Mouse (Mus musculus): Measurements from ENCODE around the gene Hk2.

Hk2 gene

DNA sequence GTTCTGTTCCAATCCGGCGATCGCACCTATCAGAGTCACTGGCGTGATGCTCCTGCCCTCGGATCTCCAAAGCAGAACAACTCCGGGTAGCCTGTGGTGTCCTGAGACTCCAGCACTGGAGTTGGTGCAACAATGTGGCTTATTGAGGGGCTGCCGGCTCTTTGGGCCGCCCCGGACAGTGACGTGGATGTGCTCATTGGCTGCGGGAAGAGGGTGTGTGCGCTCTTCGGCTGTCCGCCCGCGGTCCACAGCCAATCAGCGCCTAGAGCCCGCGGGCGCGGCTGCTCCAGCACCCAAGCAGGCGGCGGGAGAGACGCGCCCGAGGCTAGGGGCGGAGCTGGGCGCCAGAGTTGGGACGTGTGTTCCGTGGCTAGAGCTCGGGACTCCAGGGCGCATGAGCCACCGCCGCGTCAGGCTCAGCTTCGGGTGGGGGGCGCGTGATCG lies at the start of gene Hk2:
TSS of gene Hk2 (minus strand) at position 134 of the 444 bp plus-strand sequence.
- DNase-seq (ENCODE audit: low spot score) = peak; percentile 45

DNA sequence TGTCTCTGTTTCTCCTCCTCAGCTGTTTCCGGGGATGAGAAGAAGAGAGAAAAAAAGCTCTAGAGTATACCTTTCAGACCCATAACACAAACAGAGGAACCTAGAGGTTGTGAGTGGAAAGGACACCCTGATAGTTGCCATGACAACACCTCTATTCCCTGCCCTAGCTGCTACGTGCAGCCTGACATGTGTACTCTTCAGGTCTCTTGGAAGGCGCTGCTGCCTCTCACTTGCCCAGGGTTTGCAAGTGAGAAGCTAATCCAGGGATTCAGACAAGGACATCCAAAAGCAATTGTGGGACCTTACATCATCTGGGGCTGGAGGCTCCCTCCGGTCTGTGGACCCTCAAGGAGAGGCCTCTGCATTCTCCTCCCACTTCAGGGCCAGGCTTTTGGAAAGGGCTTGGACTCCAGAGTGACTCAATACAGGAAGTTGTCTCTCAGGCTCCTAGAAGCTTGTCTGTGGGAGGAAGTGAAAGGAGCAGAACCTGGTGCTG lies 47.6 kb upstream of the Hk2 start:
- DNase-seq (ENCODE audit: low spot score) = no peak

DNA sequence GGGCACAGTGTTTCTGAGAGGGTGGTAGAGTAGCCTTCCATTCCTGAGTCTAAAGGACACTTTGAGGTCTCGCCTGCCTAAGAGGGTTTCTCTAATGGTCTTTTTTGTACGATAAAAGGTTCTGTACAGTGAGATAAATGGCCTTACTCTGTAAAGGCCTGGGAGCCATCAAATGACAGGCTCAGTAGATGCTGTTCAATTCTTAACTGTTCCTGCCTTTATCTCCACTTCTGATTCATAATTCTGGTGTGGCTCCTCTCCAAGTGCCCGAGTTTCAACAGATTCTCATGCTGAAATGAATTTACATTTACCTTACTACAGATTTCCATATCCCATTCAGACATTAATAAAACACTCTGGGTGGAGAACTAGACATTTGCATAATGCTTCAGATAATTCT lies 46.5 kb upstream of the Hk2 start:
- no peak for DNase-seq (ENCODE audit: low spot score)

DNA sequence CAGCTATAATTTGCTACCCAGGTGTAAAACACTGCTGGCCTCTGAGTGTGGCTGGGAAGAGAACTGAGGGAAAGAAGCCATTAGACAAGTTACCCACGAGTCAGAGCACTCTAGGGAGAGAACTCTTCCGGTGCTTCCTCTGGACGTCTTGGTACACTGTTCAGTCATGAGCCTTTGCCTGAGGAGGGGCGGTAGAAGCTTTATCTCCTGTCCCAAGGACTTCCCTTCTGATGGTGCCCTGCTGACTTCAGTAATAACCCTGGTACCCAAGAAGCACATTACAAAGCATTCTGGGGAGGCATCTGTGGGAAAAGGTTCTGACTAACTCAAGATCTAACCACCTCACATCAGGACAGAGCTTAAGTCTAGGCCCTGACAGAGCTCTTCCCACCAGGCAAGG lies 40.6 kb upstream of the Hk2 start:
- DNase-seq (ENCODE audit: low spot score) = no peak

DNA sequence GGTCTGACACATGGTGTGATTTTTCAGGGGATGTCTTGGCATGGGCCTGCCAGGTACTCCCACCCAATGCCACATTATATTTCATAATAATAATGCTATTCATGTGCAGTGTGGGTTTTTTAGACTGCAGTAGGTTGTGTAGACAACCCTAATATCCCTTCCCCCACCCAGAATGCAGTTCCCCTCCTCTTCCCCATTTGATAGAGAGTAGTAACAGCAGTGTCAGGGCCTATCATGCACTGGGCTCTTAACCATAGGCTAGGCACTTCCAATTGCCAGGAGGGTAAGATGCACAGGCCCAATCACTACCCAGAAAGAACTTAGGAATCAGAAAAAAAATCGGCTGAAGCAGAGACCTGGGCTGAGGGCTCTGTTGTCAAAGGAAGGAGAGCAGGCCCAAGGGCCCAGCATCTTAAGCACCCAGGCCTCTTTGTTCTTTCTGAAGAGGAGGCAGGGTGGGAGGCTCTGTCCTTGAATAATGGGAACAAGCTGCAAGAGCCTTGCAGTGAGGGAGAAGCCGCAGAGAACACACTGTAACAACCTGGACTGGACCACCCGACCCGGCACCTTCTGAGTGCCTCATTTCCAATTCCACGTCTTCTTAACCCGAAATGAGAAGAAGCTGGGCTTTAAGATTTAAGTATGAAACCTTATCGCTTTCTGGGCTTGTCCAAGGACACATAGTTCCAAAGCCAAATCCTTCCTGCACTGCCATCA lies 33.9 kb upstream of the Hk2 start:
- no peak for DNase-seq (ENCODE audit: low spot score)

DNA sequence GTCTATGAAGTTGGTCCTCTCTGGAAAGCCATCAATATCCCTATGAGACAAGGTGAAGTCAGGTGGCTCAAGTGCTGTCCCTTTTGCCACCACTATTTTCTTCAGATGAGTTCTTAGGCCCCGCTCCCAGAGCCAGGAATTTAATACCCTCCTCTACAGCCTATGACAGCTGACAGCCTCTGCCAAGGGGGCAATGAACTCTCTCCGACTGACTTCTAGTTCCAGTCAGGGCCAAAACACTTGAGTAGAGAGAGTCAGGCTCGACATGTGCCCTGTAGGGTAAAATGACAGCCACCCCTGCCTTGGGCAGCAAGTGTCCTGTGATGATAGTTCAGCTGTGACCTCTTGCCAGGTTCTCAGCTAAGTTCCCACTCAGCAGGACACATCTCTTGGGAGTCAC lies 32.7 kb upstream of the Hk2 start:
- no peak for DNase-seq (ENCODE audit: low spot score)

DNA sequence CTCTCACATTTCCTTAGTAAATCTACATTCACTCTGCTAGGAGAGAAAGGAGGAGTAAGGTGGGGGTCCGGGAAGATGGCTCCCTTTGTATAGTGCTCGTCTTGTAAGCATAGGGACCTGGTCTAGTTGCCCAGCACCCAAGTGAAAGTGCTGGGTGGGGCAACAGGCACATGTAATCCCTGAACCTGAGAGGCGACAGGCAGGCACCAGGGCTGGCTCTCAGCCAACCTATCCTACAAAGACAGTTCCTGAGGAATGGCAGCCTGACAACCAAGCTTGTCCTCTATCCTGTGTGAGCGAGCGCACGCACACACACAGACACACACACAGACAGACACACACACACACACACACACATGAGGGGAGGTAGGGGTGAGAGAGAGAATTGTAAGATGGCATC lies 32.2 kb upstream of the Hk2 start:
- no peak for DNase-seq (ENCODE audit: low spot score)

DNA sequence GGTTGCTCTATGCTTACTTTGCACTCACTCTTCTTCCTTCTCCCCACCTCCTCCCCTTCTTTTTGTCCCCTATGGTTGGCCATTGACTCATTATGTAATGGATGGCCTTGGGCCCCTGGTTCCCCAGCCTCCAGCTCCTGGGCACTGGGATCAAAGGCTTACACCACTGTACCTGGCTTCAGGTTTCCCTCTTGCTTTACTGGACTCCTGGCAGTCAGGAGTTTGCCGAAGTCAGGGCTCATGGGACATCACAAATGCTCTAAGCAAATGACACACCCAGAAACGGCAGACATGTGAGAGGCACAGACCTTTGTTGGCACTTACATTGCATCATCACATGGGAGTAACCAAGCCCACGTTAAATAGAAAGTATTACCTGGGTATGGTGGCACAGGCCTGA lies 31.6 kb upstream of the Hk2 start:
- DNase-seq (ENCODE audit: low spot score) = no peak

DNA sequence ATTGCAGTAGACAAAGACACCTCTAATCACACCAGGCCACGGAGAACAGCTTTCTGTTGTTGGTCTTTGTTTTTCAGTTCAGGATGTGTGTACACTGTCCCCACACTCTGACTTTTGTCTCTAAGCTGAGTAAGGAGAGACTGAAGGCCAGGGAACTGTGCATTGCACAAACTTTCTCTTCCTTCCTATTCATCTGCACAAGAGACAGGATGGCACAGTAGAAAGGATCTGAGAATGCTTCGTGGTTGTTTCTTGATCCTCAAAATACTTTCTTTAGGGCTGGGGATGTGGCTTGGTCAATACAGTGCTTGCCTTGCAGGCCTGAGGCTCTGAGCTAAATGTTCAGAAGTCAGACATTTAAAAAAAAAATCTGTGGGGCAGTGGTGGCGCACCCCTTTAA lies 30.7 kb upstream of the Hk2 start:
- no peak for DNase-seq (ENCODE audit: low spot score)

DNA sequence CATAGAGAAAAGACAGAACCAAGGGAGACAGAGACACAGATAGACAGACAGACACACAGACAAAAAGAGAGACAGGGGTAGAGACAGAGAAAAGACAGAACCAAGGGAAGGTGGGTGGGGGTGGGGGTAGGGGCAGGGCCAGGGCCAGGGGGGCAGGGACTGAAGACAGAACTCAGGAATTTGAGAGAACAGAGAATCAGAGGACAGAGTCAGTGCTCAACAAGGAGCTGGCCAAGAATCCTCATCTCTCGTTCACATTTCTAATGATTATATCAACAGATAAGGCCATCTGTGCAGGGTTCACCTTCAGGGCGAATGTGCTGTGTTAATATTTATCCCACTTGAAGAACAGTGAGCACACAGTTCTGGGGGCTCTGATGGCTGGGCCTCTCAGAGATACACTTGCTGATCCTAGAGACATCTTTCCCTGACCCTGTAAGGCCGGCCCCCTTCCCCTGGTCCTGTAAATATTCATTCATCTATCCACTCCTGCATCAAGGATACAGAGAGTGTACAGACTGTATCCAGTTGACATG lies 24.0 kb upstream of the Hk2 start:
- no peak for DNase-seq (ENCODE audit: low spot score)

DNA sequence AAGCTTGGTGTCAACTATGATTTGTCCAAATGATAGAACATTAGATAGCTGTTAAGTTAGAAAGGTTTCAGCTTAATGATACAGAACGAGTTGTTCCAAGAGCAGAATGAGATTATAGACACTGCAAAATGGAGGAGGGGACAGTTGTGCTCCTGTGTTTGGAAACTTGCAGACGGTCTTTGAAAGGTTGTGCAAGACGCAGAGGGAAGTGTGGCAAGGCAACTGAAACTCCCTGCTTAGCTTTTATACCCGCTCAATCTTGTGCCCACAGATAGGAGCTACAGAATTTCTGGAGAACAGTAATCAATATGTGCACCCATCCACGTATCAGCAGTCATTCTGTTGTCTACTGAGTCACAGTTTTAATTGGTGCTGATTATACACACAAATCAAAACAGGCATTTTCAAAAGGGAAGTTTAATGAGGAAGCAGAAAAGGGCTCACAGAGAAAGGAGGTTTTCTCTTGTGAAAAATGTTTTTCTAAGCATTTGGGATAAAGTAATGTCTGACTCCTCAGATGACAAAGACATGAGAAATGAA lies 23.1 kb upstream of the Hk2 start:
- DNase-seq (ENCODE audit: low spot score) = no peak

DNA sequence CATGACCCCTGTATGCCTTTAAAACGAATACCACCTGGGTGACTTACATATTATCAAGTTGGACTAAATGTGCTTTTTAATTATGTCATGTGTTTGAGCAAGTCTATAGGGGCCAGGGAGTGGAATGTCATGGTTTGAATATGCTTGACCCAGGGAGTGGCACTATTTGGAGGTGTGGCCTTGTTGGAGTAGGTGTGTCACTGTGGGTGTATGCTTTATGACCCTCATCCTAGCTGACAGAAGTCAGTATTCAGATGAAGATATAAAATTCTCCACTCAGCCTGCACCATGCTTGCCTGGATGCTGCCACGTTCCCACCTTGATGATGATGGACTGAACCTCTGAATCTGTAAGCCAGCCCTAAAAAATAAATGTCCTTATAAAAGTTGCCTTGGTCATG lies 16.6 kb upstream of the Hk2 start:
- DNase-seq (ENCODE audit: low spot score) = no peak

DNA sequence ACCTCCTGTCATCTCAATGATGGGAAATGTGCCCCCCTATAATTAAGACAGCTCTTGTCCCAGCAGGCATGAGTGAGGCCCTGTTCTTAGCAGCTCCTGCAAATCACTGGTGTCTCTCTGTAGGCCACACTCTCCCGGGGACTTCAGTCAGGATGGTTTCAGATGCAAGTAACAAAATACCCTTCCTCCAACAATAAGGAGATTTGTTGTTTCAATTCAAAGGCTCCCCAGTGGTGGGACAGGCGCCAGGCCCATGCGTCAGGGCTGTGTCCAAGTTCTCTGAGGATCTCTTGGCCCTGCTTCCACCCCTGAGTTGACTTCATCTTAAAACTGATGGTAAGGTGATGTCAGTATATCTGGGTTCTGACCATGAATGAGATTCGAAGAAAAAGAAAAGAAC lies 9.7 kb upstream of the Hk2 start:
- DNase-seq (ENCODE audit: low spot score) = no peak

DNA sequence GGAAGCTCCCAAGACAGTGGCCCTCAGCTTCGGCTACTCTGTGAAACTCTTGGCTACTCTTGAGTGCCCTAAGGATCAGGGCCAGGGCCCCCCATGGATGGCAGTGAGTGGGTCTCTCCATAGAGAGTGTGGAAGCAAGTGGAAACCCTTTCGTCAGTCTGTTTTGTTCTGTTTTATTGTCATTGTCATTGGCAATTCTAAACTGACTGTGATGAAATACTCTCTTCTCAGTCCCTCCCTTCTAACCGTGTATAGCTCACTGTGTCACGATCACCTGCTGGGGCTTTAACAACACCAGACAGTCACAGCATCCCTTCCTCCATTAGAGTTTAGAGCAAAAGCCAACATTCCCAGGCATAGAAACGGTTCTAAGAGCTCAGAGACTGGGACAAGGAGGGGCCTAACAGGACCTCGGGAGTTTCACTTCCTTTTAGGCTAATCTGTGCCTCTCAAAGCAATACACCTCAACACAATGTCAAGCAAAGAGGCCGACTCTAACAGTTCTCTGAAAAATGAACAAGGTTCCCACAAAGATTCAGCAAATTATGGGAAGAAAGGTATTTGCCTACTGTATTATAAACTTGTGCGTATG lies 6.6 kb upstream of the Hk2 start:
- no peak for DNase-seq (ENCODE audit: low spot score)

DNA sequence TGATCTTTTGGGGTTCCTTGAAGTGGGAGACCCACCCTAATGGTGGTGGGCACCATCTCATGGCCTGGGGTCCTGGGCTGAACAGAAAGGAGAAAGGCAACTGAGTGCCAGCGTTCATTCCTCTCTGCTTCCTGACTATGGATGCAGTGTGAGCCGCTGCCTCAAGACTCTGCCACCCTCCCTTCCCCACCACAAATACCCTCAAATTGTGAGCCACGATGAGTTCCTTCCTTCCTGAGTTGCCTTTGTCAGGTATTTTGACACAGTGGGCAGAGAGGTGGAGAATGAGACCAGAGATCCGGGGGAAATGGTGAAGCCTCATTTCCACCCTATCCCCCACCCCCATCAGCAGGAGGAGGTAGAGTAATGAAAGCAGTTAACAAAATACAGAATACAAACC lies 6.1 kb upstream of the Hk2 start:
- DNase-seq (ENCODE audit: low spot score) = no peak

DNA sequence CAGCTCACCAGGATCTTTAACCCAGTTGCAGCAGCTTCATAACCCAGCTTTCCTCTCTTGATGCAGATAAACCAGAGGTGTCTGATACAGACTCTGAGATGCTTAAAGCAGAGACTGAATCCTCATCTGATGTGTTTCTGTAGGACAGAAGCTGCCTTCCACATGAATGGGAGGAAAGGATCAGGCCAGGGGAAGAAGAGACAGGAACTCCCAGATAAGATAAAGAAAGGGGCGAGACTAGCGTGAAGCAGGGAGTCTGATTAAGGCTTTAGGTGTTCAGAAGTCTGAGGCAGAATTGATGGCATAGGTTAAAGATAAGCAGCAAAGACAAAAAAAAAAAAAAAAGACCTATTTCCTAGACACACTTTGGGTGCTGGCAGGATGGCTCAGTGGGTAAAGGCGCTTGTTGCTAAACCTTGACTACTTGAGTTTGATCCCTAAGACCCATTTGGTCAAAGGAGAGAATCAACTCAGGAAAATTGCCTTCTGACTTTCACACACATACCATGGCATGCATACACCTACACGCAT lies 2.9 kb upstream of the Hk2 start:
- no peak for DNase-seq (ENCODE audit: low spot score)

DNA sequence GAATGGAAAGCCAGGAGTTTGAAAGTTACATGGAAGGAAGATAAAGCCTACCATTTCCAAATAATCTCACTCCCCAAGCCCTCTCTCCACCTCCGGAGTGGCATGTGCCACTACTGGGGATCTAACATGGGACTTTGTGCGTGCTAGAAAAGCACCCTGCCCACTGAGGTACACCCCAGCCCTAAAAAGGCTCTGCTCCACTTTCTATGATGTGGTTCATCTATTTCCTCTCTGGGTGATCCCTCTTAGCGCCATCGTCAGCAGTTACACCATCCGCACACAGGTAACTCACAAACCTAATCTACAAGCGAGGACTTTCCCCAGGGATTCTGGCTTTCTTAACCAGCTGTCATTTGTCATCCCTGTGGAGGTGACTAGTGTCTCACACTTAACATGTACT lies 1.1 kb upstream of the Hk2 start:
- no peak for DNase-seq (ENCODE audit: low spot score)

DNA sequence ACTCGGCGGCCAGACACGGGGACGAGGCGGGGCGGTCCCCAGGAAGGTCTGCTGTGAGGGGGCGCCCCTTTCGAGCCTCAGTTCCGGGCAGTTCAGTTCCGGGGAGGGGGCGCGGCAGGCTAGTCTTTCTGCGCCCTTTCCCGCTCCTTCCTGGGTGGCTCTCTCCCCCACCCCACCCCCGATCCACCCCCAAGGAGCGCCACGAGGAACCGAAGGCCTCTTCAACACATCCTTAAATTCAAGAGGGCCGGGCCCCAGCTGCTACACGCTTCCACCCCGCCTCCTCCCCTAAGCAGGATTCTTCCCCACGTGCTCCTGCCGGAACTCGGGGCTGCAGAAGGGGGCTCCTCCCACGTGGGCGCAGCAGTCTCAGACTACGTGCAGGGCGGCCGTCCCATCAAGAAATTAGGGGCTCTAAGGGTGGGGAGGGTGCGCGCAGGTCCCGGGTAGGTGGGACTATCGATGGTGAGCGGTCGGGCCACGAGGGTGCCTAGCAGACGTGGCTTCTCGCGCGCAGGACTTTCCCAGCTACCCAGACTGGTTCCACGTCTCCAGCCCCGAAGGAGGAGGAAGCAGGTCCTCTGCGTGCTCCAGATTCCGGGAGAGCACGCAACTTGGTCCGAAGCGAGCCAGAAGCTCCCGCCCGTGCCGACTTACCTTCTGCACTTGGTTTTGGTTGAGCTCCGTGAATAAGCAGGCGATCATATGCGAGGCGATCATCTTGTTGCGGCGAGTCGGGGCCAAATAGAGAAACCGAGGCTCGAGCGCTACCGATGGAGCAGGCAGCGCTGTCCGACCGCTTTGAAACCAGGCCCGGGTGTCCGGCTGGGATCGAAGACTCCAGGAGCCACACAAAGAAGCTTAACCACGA lies 758 bp downstream of the Hk2 start:
- DNase-seq (ENCODE audit: low spot score) = no peak

DNA sequence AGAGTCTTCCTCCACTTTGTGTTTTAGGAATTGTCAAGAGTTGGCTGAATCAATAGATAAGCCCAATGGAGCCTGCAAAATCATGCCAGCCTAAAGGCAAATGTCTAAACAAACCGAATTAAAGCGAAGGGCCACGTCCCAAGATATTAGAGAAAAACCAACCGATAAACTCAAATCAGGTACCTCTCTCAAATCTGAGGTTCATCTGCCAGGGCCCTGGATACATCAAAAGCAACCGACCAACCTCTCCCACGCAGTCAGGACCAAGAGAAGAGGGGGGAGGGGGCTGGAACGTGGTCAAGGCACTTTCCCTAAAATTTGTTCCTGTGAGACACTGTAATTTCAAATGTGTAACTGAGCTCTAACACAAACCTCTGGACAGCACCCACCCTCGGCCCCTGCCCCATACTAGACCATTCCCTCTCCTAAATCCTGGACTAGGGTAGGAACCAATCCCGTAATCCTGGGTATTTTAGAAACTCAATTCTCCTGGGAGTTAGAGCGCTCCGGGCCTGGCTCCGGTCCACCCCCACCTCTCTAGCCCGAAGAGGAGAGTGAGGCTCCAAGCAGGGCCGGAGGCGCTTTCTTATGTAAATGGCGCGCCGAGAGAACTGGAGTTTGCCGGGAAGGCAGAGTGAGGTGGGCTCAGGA lies 1.7 kb downstream of the Hk2 start:
- no peak for DNase-seq (ENCODE audit: low spot score)

DNA sequence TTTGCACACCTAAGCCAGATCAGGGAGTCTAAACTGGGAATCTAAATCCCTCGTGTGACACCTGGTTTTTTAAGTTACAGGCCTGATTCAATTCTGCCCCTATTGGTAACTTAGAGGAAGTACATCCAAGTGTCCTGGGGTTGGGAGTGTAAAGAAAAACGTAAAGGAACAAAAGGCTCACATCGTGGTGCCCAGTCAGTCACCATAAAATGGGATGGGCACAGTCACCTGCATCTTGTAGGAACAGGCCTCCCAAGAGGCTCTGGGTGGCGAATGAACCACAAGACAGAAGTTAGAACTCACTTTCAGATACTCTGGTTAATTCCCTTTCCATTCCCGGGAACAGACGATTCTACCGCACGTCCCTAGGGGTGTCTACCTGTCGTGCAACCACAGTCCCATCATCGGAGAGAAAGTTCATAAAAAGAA lies 2.3 kb downstream of the Hk2 start:
- no peak for DNase-seq (ENCODE audit: low spot score)

DNA sequence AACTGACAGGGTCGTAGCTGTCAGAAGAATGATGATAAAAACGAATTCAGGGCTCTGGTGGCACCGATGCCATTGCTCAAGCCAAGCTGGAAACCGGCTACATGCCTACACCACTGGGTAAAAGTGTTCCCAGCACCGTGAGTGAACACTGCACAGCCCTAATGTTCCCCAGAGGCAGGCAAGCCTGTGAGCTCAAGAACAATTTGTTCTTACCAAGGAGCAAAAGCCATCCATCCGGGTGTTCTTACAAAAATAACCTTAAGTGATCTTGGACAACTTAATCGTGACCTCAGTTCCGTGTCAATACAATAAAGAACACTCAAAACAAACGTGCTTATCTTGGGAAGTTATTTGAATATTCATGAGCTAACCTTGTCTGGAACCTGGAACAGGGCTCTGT lies 3.2 kb downstream of the Hk2 start:
- DNase-seq (ENCODE audit: low spot score) = no peak

DNA sequence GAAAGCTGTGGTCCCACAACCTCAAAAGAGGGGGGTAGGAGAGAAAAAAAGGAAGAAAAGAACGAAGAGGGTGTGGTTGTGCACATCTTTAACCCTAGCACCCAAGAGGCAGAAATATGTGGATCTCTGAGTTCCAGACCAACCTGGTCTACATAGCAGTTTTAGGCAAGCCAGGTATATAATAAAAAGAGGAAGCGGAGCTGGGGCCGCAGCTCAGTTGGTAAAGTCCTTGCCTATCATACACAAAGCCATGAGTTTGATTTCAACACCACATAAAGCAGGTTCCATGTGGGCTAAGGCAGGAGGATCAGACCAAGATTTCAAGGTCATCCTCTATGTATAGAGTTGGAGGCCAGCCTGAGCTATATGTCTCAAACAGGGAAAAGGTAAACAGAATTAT lies 4.0 kb downstream of the Hk2 start:
- DNase-seq (ENCODE audit: low spot score) = no peak

Data from urinary bladder, postnatal 10 days (tissue).